In genomic region chr15:89459821-89460220, GRCm38 (mm10) we compare ENCODE assay signal across 21 mouse cellular contexts. TPM values are rescaled to one million over a fixed set of nuclear protein-coding genes. Genes with fewer than 3 reads are reported as not detected.
"Had no signal": no experiment of that assay in that cellular context is flagged by ENCODE, and none has a peak within 500 bp of the region (broad histone marks: within the 10 kb centered on the region; RNA-seq: fewer than 3 reads in every experiment).

No protein-coding gene starts in this region.

- H3K4me3 ChIP-seq: kidney, embryonic 15.5 days; limb, embryonic 10.5 days; limb, embryonic 13.5 days; liver, embryonic 12.5 days; liver, embryonic 15.5 days; lung, embryonic 15.5 days; megakaryocyte, embryonic 14.5 days; midbrain, embryonic 10.5 days; midbrain, embryonic 13.5 days; myocyte; neural tube, embryonic 13.5 days had no signal

- H3K27ac ChIP-seq: kidney, embryonic 15.5 days; limb, embryonic 10.5 days; limb, embryonic 13.5 days; liver, embryonic 12.5 days; liver, embryonic 15.5 days; lung, embryonic 15.5 days; midbrain, embryonic 10.5 days; midbrain, embryonic 13.5 days; neural tube, embryonic 13.5 days had no signal

- H3K27me3 ChIP-seq: midbrain, embryonic 13.5 days; neural tube, embryonic 13.5 days had no signal

- H3K4me1 ChIP-seq: kidney, embryonic 15.5 days; limb, embryonic 13.5 days; liver, embryonic 12.5 days; liver, embryonic 15.5 days; lung, embryonic 15.5 days had no signal

- DNase-seq: kidney, postnatal 10 days; kidney, postnatal 36 days; liver; lung, adult 18-20 months; lung, postnatal 10 days; lung, postnatal 36 days; thymus, adult 18-20 months; thymus, postnatal 36 days had no signal

- ATAC-seq: liver, embryonic 12.5 days; midbrain, embryonic 13.5 days; midbrain, embryonic 16.5 days had no signal

- H3K36me3 ChIP-seq: kidney, embryonic 15.5 days; limb, embryonic 10.5 days; limb, embryonic 13.5 days; liver, embryonic 12.5 days; liver, embryonic 15.5 days; lung, embryonic 15.5 days had no signal

- H3K9me3 ChIP-seq: kidney, embryonic 15.5 days; limb, embryonic 10.5 days; limb, embryonic 13.5 days; liver, embryonic 12.5 days; liver, embryonic 15.5 days; lung, embryonic 15.5 days; megakaryocyte, embryonic 14.5 days; midbrain, embryonic 10.5 days; midbrain, embryonic 13.5 days; neural tube, embryonic 13.5 days had no signal

RNA-seq across cellular contexts. Expression of gene Gm44502, which starts 30.3 kb away (rescaled TPM):
- polyA plus RNA-seq: kidney, embryonic 15.5 days; limb, embryonic 10.5 days; limb, embryonic 13.5 days; liver, embryonic 12.5 days; liver, embryonic 15.5 days; lung, embryonic 15.5 days; midbrain, embryonic 10.5 days; midbrain, embryonic 13.5 days; midbrain, embryonic 16.5 days; neural tube, embryonic 13.5 days; stomach, embryonic 16.5 days had no signal
